Mouse (Mus musculus): ENCODE results near the gene Slc26a8. TPM values are rescaled to one million over a fixed set of nuclear protein-coding genes. Genes with fewer than 3 reads are reported as not detected.

The Slc26a8 gene
- polyA plus RNA-seq, 1 experiment from 2014 or later: 0.90 TPM

DNA sequence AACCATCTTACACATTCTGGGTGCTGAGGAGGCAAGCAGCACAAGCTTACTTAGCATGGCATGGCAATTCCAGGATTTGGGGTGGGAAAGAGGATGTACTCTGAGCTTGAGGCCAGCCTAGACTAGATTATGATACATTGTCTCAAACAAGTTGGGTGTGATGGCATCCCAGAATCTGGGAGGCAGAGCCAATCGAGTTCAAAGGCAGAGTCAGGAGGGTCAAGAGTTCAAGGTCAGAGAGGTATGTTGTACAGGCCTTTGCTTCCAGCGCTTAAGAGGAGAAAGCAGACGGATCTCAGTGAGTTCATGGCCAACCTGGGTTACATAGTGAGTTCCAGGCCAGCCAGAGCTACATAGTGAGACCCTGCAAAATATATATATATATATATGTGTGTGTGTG lies 43.8 kb downstream of the Slc26a8 start:
- DNase-seq (ENCODE audit: low spot score) (no peak), ATAC-seq (ENCODE audit: low read depth) (no peak)
- no peaks in the 10 kb centered on the region for H3K27me3 ChIP-seq (replicated peaks; ENCODE audit: control insufficient read depth, insufficient read depth, low read length)
- no peaks in the 10 kb centered on the region for H3K4me1 ChIP-seq (ENCODE audit: control insufficient read depth, insufficient read depth, low read length)
- no peak overlapping the region for H3K4me2 ChIP-seq (ENCODE audit: low read depth, low read length)
- H3K36me3 ChIP-seq (ENCODE audit: control insufficient read depth, insufficient read depth, low read length): no peaks in the 10 kb centered on the region
- WGBS: 58% methylated on average over 3 of the region's 3 CpGs
- no peaks in the 10 kb centered on the region for H3K9me3 ChIP-seq (ENCODE audit: control insufficient read depth, low read length)
- no peak overlapping the region for H3K27ac ChIP-seq (replicated peaks; ENCODE audit: low read depth, low read length)
- no peak overlapping the region for H3K9ac ChIP-seq (ENCODE audit: low read depth, low read length)
- H3K4me3 ChIP-seq (ENCODE audit: low read depth, low read length): no peak overlapping the region

DNA sequence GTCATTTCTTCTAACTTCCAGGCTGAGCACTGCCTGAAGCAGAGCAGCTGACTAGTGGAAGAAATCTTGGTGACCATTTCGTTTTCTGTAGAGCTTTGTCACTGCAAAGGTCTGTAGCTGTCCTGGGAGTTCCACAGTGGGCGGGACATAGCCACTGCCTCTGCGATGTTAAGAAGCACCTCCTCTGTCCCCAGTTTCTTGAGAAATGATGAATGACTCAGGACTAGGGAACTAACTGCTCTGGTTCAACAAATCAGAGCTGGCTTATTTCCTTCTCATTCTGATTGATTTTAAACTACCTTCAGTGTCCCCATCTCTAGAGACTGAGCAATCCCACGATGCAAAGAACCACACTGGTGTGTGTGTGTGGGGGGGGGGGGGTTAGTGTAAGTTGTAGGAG lies 45.9 kb downstream of the Slc26a8 start:
- no peaks in the 10 kb centered on the region for H3K36me3 ChIP-seq (ENCODE audit: control insufficient read depth, insufficient read depth, low read length)
- H3K4me3 ChIP-seq (ENCODE audit: low read depth, low read length): no peak overlapping the region
- no peak overlapping the region for H3K9ac ChIP-seq (ENCODE audit: low read depth, low read length)
- DNase-seq (ENCODE audit: low spot score) (no peak), ATAC-seq (ENCODE audit: low read depth) (no peak)
- no peak overlapping the region for H3K27ac ChIP-seq (replicated peaks; ENCODE audit: low read depth, low read length)
- H3K9me3 ChIP-seq (ENCODE audit: control insufficient read depth, low read length): no peaks in the 10 kb centered on the region
- no peaks in the 10 kb centered on the region for H3K27me3 ChIP-seq (replicated peaks; ENCODE audit: control insufficient read depth, insufficient read depth, low read length)
- WGBS: 42% methylated on average over 4 of the region's 4 CpGs
- no peak overlapping the region for H3K4me2 ChIP-seq (ENCODE audit: low read depth, low read length)
- H3K4me1 ChIP-seq (ENCODE audit: control insufficient read depth, insufficient read depth, low read length): no peaks in the 10 kb centered on the region

DNA sequence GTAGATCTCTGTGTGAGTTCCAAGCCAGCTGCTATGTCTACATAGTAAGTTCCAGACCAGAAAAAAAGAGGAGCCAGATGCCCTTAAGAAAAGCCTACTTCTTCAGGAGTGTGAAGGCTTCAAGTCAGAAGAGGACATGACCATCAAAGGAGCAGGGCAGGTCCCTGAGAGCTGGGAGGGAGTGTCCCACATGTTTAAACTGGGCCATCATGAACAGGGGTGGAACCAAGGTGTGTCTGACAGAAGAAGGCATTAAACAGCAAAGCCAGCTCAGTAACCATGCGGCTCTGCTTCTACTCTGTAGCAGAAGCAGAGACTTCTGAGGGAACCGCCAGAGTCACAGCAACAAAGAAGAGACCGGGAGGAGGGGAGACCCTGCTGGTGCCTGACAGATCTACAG lies 46.3 kb downstream of the Slc26a8 start:
- Histone ChIP-seq H3K27me3 (replicated peaks; ENCODE audit: control insufficient read depth, insufficient read depth, low read length) (no peaks in the 10 kb centered on the region), H3K36me3 (ENCODE audit: control insufficient read depth, insufficient read depth, low read length) (no peaks in the 10 kb centered on the region), H3K4me1 (ENCODE audit: control insufficient read depth, insufficient read depth, low read length) (no peaks in the 10 kb centered on the region), H3K4me2 (ENCODE audit: low read depth, low read length) (no peak overlapping the region), H3K27ac (replicated peaks; ENCODE audit: low read depth, low read length) (no peak overlapping the region), H3K9ac (ENCODE audit: low read depth, low read length) (no peak overlapping the region), H3K4me3 (ENCODE audit: low read depth, low read length) (no peak overlapping the region), H3K9me3 (ENCODE audit: control insufficient read depth, low read length) (no peaks in the 10 kb centered on the region)
- WGBS: 30% methylated on average over 3 of the region's 3 CpGs
- ATAC-seq (ENCODE audit: low read depth) (no peak), DNase-seq (ENCODE audit: low spot score) (no peak)

DNA sequence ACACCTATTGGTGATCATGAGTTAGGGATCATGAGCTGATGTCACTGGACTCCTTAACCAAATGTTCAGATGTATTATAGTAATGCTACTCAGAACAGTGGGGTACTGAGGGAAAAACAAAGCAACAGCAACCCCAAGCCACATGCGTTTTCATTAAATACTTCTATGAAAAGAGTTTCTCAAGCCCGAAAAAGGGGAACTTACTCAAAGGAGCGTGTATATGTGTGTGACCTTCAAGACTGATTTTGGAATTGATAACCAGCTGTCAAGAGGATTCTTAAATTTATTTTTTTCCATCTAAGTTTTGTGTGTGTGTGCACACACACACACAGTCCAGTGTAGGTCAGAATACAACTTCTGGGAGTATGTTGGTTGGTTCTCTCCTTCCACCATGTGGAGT lies 49.9 kb downstream of the Slc26a8 start:
- DNase-seq (ENCODE audit: low spot score) (no peak), ATAC-seq (ENCODE audit: low read depth) (no peak)
- H3K9ac ChIP-seq (ENCODE audit: low read depth, low read length): no peak overlapping the region
- H3K9me3 ChIP-seq (ENCODE audit: control insufficient read depth, low read length): no peaks in the 10 kb centered on the region
- no peak overlapping the region for H3K4me3 ChIP-seq (ENCODE audit: low read depth, low read length)
- no peaks in the 10 kb centered on the region for H3K36me3 ChIP-seq (ENCODE audit: control insufficient read depth, insufficient read depth, low read length)
- no peak overlapping the region for H3K4me2 ChIP-seq (ENCODE audit: low read depth, low read length)
- no peaks in the 10 kb centered on the region for H3K4me1 ChIP-seq (ENCODE audit: control insufficient read depth, insufficient read depth, low read length)
- 80% methylated on average over 3 of the region's 3 CpGs for WGBS
- no peaks in the 10 kb centered on the region for H3K27me3 ChIP-seq (replicated peaks; ENCODE audit: control insufficient read depth, insufficient read depth, low read length)
- no peak overlapping the region for H3K27ac ChIP-seq (replicated peaks; ENCODE audit: low read depth, low read length)

DNA sequence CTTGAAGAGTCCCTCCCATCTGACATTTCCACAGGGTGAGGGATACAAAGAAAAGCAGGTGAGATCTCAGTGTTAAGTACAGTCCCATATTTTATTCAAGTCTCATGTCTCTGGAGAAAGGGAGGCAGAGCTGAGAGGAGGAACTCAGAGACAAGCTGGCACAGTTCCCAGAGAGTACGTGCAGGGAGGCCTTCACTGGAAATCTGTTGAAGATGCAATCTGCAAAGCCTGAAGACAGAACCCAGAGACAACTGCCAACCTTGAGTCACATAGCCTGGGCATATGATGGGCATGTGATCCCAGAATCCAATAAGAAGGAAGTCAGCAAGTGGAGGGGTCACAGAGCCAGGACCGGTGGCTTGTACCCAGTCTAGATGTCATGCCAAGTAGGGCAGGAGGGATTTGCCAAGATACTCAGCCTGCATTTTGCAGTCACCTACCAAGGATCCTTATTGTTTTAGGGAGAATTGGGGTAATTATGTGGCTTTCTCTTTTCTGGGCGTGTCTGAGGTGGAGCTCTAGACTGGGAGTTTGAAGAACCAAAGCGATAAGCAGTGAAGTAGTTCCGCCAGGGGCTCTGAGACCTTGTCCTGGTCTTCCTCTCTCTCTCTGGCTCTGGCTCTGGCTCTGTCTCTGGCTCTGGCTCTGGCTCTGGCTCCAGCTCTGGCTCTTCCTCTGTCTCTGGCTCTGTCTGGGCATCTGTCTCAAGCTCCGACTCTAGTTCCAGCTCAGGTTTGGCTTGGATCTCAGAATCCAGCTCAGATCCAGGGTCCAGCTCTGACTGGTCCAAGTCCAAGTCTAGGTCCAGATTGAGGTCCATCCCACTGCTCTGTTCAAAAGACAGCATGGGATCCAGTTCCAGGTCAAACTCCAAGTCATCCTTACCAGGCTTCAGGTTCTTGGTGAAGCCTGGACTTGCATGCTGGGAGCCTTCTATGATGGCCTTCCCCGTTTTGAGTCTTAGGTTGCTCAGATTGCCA lies 52.0 kb downstream of the Slc26a8 start:
- DNase-seq (ENCODE audit: low spot score) (peak; percentile 66), ATAC-seq (ENCODE audit: low read depth) (no peak; the same call in 1 of the 2 replicates)
- no peak overlapping the region for H3K9ac ChIP-seq (ENCODE audit: low read depth, low read length)
- H3K9me3 ChIP-seq (ENCODE audit: control insufficient read depth, low read length): no peaks in the 10 kb centered on the region
- no peaks in the 10 kb centered on the region for H3K4me1 ChIP-seq (ENCODE audit: control insufficient read depth, insufficient read depth, low read length)
- no peaks in the 10 kb centered on the region for H3K27me3 ChIP-seq (replicated peaks; ENCODE audit: control insufficient read depth, insufficient read depth, low read length)
- WGBS: 87% methylated on average over 6 of the region's 7 CpGs
- no peaks in the 10 kb centered on the region for H3K36me3 ChIP-seq (ENCODE audit: control insufficient read depth, insufficient read depth, low read length)
- no peak overlapping the region for H3K4me3 ChIP-seq (ENCODE audit: low read depth, low read length)
- H3K4me2 ChIP-seq (ENCODE audit: low read depth, low read length): no peak overlapping the region
- no peak overlapping the region for H3K27ac ChIP-seq (replicated peaks; ENCODE audit: low read depth, low read length)

DNA sequence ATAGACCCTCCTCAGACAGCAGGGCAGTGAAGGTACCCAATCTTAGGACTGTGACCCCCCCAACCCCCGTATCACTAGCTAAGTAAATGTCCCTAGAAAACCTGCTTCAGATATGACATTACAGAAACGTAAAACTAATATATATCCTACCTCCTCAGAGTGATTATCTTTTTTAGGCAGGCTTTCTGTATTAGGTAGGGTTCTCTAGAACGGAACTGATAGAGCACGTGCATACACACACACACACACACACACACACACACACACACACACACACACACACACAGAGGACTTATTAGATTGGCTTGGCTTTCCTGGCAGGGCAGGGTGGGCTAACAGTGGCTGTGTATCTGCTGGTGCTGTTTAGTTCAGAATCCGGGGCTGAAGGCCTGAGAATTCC lies 54.2 kb downstream of the Slc26a8 start:
- no peak overlapping the region for H3K9ac ChIP-seq (ENCODE audit: low read depth, low read length)
- 74% methylated on average over 5 of the region's 5 CpGs for WGBS
- no peak for ATAC-seq (ENCODE audit: low read depth)

DNA sequence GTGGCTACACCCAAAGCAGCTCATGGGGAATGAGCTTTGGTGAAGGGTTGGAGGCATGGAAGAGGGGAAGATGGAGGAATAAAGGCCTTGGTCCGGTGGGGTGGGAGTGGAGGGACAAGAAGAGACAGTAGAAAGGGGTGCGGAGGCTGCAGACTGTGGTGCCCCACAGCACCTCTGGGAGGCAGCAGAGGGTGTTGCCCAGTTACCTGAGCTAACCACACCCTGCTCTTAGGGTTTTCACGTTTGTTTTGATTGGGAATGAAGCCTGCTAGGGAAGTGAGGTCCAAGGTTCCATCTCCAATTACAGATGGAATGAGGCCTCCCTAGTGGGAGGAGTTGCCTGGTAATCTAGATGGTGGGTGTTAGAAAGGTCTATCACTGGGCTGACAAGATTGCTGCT lies 60.9 kb downstream of the Slc26a8 start:
- Histone ChIP-seq H3K27me3 (replicated peaks; ENCODE audit: control insufficient read depth, insufficient read depth, low read length) (no peaks in the 10 kb centered on the region), H3K4me1 (ENCODE audit: control insufficient read depth, insufficient read depth, low read length) (no peaks in the 10 kb centered on the region), H3K4me3 (ENCODE audit: low read depth, low read length) (no peak overlapping the region), H3K36me3 (ENCODE audit: control insufficient read depth, insufficient read depth, low read length) (no peaks in the 10 kb centered on the region), H3K9ac (ENCODE audit: low read depth, low read length) (no peak overlapping the region), H3K9me3 (ENCODE audit: control insufficient read depth, low read length) (no peaks in the 10 kb centered on the region), H3K27ac (replicated peaks; ENCODE audit: low read depth, low read length) (no peak overlapping the region), H3K4me2 (ENCODE audit: low read depth, low read length) (no peak overlapping the region)
- no peak for ATAC-seq (ENCODE audit: low read depth)
- WGBS: 50% methylated on average over 3 of the region's 3 CpGs
- DNase-seq (ENCODE audit: low spot score): no peak

More for the DNA sequence above, 54.2 kb downstream of the Slc26a8 start:
- H3K4me3 ChIP-seq (ENCODE audit: low read depth, low read length): no peak overlapping the region
- no peaks in the 10 kb centered on the region for H3K27me3 ChIP-seq (replicated peaks; ENCODE audit: control insufficient read depth, insufficient read depth, low read length)
- H3K4me2 ChIP-seq (ENCODE audit: low read depth, low read length): no peak overlapping the region
- H3K9me3 ChIP-seq (ENCODE audit: control insufficient read depth, low read length): no peaks in the 10 kb centered on the region
- no peaks in the 10 kb centered on the region for H3K36me3 ChIP-seq (ENCODE audit: control insufficient read depth, insufficient read depth, low read length)
- no peaks in the 10 kb centered on the region for H3K4me1 ChIP-seq (ENCODE audit: control insufficient read depth, insufficient read depth, low read length)
- no peak for DNase-seq (ENCODE audit: low spot score)
- no peak overlapping the region for H3K27ac ChIP-seq (replicated peaks; ENCODE audit: low read depth, low read length)

DNA sequence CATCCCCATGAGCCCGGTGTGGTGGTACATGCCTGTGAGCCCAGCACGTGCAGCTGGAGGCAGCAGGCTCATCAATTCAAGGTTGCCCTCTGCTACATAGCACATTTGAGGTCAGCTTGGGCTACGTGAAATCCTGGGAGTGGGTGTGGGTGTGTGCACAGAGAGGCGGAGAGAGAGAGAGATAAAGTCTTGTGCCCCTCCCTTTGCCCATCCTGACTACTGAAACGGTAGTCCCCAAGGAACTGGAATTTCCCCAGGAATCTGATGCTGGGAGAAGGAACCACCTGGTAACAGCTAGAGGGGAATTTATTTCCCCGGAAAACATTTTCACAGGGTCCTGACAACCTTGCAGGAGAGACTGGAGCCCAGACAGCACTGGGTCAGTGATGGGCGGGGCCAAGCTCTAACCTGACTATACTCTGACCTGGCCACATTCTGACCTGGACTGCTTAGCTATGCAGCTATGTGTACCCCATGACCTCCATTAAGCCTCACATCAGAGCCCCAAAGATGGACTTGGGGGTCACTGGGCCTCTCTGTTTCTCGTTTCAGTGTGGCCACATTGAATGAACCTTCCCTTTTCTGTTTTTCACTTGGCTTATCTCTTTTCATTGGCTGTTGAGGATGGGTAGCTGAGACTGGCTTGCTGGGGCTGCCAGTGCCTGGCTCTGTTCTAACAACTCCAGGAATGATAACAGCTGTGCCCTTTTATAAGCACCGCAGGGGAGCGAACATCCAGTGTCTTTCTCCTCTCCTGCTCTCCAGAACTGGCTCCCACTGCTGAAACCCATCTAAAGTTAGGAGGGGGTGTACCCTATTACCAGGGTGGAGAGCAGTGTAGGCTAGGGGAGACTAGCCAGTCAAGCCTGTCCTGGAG lies 61.5 kb downstream of the Slc26a8 start:
- Histone ChIP-seq H3K27ac (replicated peaks; ENCODE audit: low read depth, low read length) (no peak overlapping the region), H3K4me3 (ENCODE audit: low read depth, low read length) (no peak overlapping the region), H3K9ac (ENCODE audit: low read depth, low read length) (no peak overlapping the region), H3K9me3 (ENCODE audit: control insufficient read depth, low read length) (no peaks in the 10 kb centered on the region), H3K36me3 (ENCODE audit: control insufficient read depth, insufficient read depth, low read length) (no peaks in the 10 kb centered on the region), H3K4me1 (ENCODE audit: control insufficient read depth, insufficient read depth, low read length) (no peaks in the 10 kb centered on the region), H3K27me3 (replicated peaks; ENCODE audit: control insufficient read depth, insufficient read depth, low read length) (no peaks in the 10 kb centered on the region), H3K4me2 (ENCODE audit: low read depth, low read length) (no peak overlapping the region)
- no peak for DNase-seq (ENCODE audit: low spot score)
- ATAC-seq (ENCODE audit: low read depth): no peak
- 56% methylated on average over 10 of the region's 10 CpGs for WGBS

Data from embryonic facial prominence, embryonic 14.5 days (tissue).